Mouse (Mus musculus) brown adipose tissue, adult 24 weeks (tissue): ENCODE data around the gene Scyl1. TPM values are rescaled to one million over a fixed set of nuclear protein-coding genes. Genes with fewer than 3 reads are reported as not detected.

Source experiments
- H3K27ac ChIP-seq: fragments of 200-500 bp; replicated peaks from 2 replicates; pipeline ENCODE4 v1.5.1; 2012; ENCODE audit warnings: low read depth, mild to moderate bottlenecking, low read length
- H3K4me1 ChIP-seq: fragments of 200-500 bp; 2 replicates; pipeline ENCODE4 v1.6.1; 2012; ENCODE audit warnings: low read length, mixed read lengths; ENCODE audit not compliant: control insufficient read depth, insufficient read depth, insufficient read length
- H3K4me3 ChIP-seq: fragments of 200-500 bp; 2 replicates; pipeline ENCODE4 v1.5.1; 2012; ENCODE audit warnings: low read depth, mild to moderate bottlenecking, low read length, moderate library complexity; ENCODE audit not compliant: insufficient read depth
- polyA plus RNA-seq: library from polyadenylated mRNA; stranded (reverse); fragments of >200 nt; gene quantifications from 2 replicates; pipeline ENCODE4 v1.2.4, GENCODE M21; 2012; ENCODE audit not compliant: missing spikeins, insufficient read depth, insufficient read length

Scyl1 gene
- polyA plus RNA-seq, 1 experiment: 49.2 TPM

DNA sequence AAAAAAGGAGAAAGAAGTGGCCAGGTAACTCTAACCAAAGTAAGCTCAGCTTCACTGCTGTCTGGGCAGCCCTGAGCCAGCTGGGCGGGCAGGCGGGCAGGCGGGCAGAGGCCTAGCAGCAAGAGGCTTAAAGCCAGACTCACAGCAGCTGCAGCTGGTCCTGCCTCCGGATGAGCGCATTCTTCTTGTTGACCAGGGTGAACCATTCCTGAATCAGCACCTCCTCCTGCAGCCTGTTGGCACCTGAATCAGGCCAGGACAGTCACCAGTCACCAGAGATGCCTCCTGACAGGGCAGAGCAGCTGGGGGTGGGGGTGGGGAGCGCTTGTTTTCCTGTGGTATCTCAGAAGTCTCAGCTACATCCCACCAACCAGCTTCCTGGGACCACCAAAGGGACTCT is 61.2 kb downstream of the Scyl1 start:
- peaks cover 10% of the 10 kb centered on the region for H3K4me1 ChIP-seq
- no peak overlapping the region for H3K4me3 ChIP-seq
- no peak overlapping the region for H3K27ac ChIP-seq

Other genes with a start within 250 kb of the Scyl1 start
- not detected in 2 replicates for gene Ovol1, start 210.8 kb downstream of the Scyl1 start, polyA plus RNA-seq
- gene Ap5b1, start 203.4 kb downstream of the Scyl1 start, polyA plus RNA-seq: 1.3 and 2.1 TPM in 2 replicates
- 55.5 and 74.0 TPM in 2 replicates for gene Rnaseh2c, start 169.5 kb downstream of the Scyl1 start, polyA plus RNA-seq
- gene Kat5, start 161.2 kb downstream of the Scyl1 start, polyA plus RNA-seq: 17.0 and 26.3 TPM in 2 replicates
- 22.8 and 24.6 TPM in 2 replicates for gene Rela, start 133.9 kb downstream of the Scyl1 start, polyA plus RNA-seq
- 10.0 and 11.6 TPM in 2 replicates for gene Sipa1, start 107.7 kb downstream of the Scyl1 start, polyA plus RNA-seq
- gene Map3k11, start 82.7 kb downstream of the Scyl1 start, polyA plus RNA-seq: 14.9 and 24.5 TPM in 2 replicates
- 19.6 and 26.2 TPM in 2 replicates for gene Pcnx3, start 82.5 kb downstream of the Scyl1 start, polyA plus RNA-seq
- gene Kcnk7, start 67.1 kb downstream of the Scyl1 start, polyA plus RNA-seq: not detected in 2 replicates
- 45.3 and 47.1 TPM in 2 replicates for gene Ehbp1l1, start 45.1 kb downstream of the Scyl1 start, polyA plus RNA-seq
- gene Fam89b, start 41.8 kb downstream of the Scyl1 start, polyA plus RNA-seq: 55.7 and 58.4 TPM in 2 replicates
- gene Ltbp3, start 30.5 kb downstream of the Scyl1 start, polyA plus RNA-seq: 59.4 and 101 TPM in 2 replicates
- 6.6 and 7.0 TPM in 2 replicates for gene Frmd8, start 103.9 kb upstream of the Scyl1 start, polyA plus RNA-seq
- gene Slc25a45, start 106.4 kb upstream of the Scyl1 start, polyA plus RNA-seq: 2.3 and 2.4 TPM in 2 replicates
- gene Tigd3, start 122.7 kb upstream of the Scyl1 start, polyA plus RNA-seq: not detected in 2 replicates
- gene Dpf2, start 141.6 kb upstream of the Scyl1 start, polyA plus RNA-seq: 22.6 and 36.6 TPM in 2 replicates
- 4.0 and 5.4 TPM in 2 replicates for gene Cdc42ep2, start 153.4 kb upstream of the Scyl1 start, polyA plus RNA-seq
- 6.5 and 7.0 TPM in 2 replicates for gene Pola2, start 192.8 kb upstream of the Scyl1 start, polyA plus RNA-seq
- gene Slc22a20, start 214.7 kb upstream of the Scyl1 start, polyA plus RNA-seq: not detected in 2 replicates
- gene Capn1, start 244.5 kb upstream of the Scyl1 start, polyA plus RNA-seq: 14.2 and 15.9 TPM in 2 replicates